Mouse (Mus musculus) bone marrow, adult 2 months (tissue): ENCODE results near the gene Gcnt3. TPM values are rescaled to one million over a fixed set of nuclear protein-coding genes. Genes with fewer than 3 reads are reported as not detected.

Experiments
- H3K27ac ChIP-seq: fragments of 200-500 bp; 2 replicates; pipeline ENCODE4 v1.5.1; 2012; ENCODE audit warnings: low read depth, mild to moderate bottlenecking, control low read depth, inconsistent platforms, low read length; ENCODE audit not compliant: control insufficient read depth, poor library complexity, insufficient read depth
- H3K4me1 ChIP-seq: fragments of 200-500 bp; 2 replicates; pipeline ENCODE4 v1.6.1; 2011; ENCODE audit warnings: low read length; ENCODE audit not compliant: control insufficient read depth, insufficient read depth
- H3K4me3 ChIP-seq: fragments of 200-500 bp; replicated peaks from 2 replicates; pipeline ENCODE3; 2011; ENCODE audit warnings: mild to moderate bottlenecking, low read depth, low read length, control low read depth; ENCODE audit not compliant: control insufficient read depth
- CTCF ChIP-seq: fragments of 200-500 bp; IDR thresholded peaks from 2 replicates; pipeline ENCODE4 v1.5.1; 2011; ENCODE audit warnings: low read length, control low read depth; ENCODE audit not compliant: control insufficient read depth, insufficient read depth
- POLR2A ChIP-seq: fragments of 200-500 bp; IDR thresholded peaks from 2 replicates; pipeline ENCODE4 v1.6.1; 2011; ENCODE audit warnings: low read depth, mild to moderate bottlenecking, control low read depth, low read length, borderline replicate concordance; ENCODE audit not compliant: control insufficient read depth
- WGBS: fragments of 180-500 bp; shearing (Covaris S2); methylation state at CpG from one replicate; pipeline ENCODE4 v1.1.7; 2018; 5-methylcytosine and 5-hydroxymethylcytosine counted together
- polyA plus RNA-seq: library from polyadenylated mRNA; stranded (reverse); fragments of >200 nt; gene quantifications from 2 replicates; pipeline ENCODE4 v1.2.4, GENCODE M21; 2011; ENCODE audit warnings: low replicate concordance; ENCODE audit not compliant: missing spikeins, insufficient read depth, insufficient read length

Gcnt3 gene
- polyA plus RNA-seq, 1 experiment: 0.70 TPM

- TF ChIP-seq POLR2A: no peak
Measured at GRCm38 (mm10) chr9:70049416-70049783, 11.5 kb upstream of the Gcnt3 start.

DNA sequence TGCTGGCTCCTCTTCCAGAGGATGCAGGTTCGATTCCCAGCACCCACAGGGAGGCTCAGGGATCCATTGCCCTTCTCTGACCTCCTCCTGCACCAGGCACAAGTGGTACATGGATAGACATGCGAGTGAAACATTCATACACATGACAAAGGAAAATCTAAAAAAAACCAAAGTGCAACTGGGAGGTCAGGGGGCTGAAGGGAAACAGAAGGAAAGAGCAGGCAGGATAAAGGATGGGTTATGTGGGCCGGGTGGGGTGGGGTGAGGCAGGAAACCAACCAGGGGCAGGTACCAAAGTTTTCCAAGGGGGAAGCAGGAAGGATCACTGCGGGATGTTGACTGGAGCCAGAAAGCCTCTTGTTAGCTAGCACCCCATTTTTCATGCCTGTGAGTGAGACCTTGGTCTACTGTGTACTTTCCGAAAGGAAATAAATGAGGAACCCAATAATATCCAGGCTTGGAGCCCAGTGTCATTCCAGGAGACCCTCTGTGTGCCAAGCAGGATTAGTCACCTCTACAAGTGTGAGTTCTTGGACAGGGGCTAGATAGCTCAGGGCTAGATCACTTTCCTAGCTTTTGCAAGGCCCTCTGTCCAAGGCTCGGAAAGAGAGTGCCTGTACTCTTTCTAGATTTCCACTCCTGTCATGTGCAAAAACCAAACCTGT is 11.0 kb upstream of the Gcnt3 start:
- WGBS: 56% methylated on average over 6 of the region's 6 CpGs
- H3K4me1 ChIP-seq: no peaks in the 10 kb centered on the region; the same call in 1 of the 2 replicates
- H3K27ac ChIP-seq: no peak overlapping the region
- H3K4me3 ChIP-seq: no peak overlapping the region
- no peak for TF ChIP-seq POLR2A
- no peak for TF ChIP-seq CTCF

More at GRCm38 (mm10) chr9:70049416-70049783, 11.5 kb upstream of the Gcnt3 start:
- no peaks in the 10 kb centered on the region for H3K4me1 ChIP-seq
- H3K4me3 ChIP-seq: no peak overlapping the region
- 50% methylated on average over 3 of the region's 3 CpGs for WGBS
- H3K27ac ChIP-seq: no peak overlapping the region

- WGBS: 57% methylated on average over 5 of the region's 5 CpGs
- no peak overlapping the region for H3K27ac ChIP-seq
- no peak overlapping the region for H3K4me3 ChIP-seq
- no peaks in the 10 kb centered on the region; the same call in 1 of the 2 replicates for H3K4me1 ChIP-seq
- TF ChIP-seq CTCF (no peak), POLR2A (no peak)
Measured at GRCm38 (mm10) chr9:70048280-70048679, 10.4 kb upstream of the Gcnt3 start.

DNA sequence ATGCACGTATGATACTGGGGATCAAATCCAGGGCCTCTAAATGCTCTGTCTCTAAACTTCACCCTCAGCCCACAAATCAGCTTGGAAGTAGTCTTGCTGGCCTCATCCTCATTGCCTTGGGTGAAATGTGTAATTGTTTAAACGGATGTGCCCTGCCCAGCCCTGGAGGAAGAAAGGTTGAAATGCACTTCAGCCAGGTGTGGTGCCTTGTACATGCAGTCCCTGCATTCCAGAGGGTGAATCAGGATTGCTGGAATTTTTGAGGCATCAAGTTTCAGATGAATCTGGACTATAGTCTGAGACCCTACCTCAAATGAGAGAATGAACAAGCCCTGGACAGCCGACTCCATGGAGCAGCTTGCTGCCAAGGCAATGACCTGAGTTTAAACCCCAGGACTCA is 10.0 kb upstream of the Gcnt3 start:
- H3K27ac ChIP-seq: no peak overlapping the region
- 87% methylated on average over 3 of the region's 3 CpGs for WGBS

GRCm38 (mm10) chr9:70046255-70046654 is 8.4 kb upstream of the Gcnt3 start:
- Histone ChIP-seq H3K27ac (no peak overlapping the region), H3K4me1 (no peaks in the 10 kb centered on the region; the same call in 1 of the 2 replicates), H3K4me3 (no peak overlapping the region)
- TF ChIP-seq POLR2A (no peak), CTCF (no peak)
- 65% methylated on average over 6 of the region's 6 CpGs for WGBS

More for the DNA sequence above, 10.0 kb upstream of the Gcnt3 start:
- Histone ChIP-seq H3K4me3 (no peak overlapping the region), H3K4me1 (no peaks in the 10 kb centered on the region; the same call in 1 of the 2 replicates)
- TF ChIP-seq POLR2A: no peak
- no peak for TF ChIP-seq CTCF

DNA sequence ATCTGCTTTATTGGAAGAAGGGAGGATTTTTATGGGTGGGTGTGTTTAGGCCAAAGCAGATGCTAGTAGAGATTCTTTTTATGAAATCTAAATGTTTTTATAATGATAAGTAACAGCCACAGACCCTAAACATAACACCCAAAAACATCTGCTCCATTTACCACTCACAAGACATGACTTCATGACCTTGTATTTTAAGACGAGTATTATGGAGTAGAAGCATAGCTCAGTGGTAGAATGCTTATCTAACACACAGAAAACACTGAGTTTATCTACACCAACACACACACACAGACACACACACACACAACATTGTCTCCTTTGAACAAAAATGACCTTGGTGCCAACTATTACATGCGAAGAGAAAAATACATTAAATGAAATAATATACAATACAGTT is 7.0 kb upstream of the Gcnt3 start:
- Histone ChIP-seq H3K4me3 (no peak overlapping the region), H3K27ac (no peak overlapping the region), H3K4me1 (no peaks in the 10 kb centered on the region; the same call in 1 of the 2 replicates)
- WGBS: 60% methylated on average over 2 of the region's 2 CpGs
- TF ChIP-seq CTCF (no peak), POLR2A (no peak)

DNA sequence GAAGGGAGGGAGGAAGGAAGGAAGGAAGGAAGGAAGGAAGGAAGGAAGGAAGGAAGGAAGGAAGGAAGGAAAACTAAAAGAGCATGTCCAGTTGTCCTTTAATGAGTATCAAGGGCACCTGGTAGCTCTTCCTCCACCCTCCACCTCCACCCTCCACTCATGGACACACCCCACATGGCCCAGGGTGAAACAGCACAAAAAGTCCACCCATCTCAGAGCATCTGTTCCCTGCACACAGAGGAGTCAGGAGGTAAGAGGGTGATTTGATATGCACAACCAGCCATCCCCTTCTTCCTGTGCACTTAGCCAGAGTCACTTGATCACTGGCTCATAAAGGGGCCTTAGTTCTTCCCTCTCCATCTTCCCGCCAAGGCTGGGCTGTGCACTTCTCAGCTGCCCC is 5.0 kb upstream of the Gcnt3 start:
- H3K4me1 ChIP-seq: no peaks in the 10 kb centered on the region; the same call in 1 of the 2 replicates
- H3K27ac ChIP-seq: no peak overlapping the region
- H3K4me3 ChIP-seq: no peak overlapping the region
- no peak for TF ChIP-seq CTCF
- TF ChIP-seq POLR2A: no peak
- WGBS: 67% methylated on average over 1 of the region's 1 CpGs

GRCm38 (mm10) chr9:70042137-70042536 is 4.2 kb upstream of the Gcnt3 start:
- WGBS: 90% methylated on average over 4 of the region's 4 CpGs
- TF ChIP-seq CTCF (no peak), POLR2A (no peak)
- H3K4me3 ChIP-seq: no peak overlapping the region
- no peaks in the 10 kb centered on the region; the same call in 1 of the 2 replicates for H3K4me1 ChIP-seq
- H3K27ac ChIP-seq: no peak overlapping the region

- TF ChIP-seq POLR2A (no peak), CTCF (no peak)
- Histone ChIP-seq H3K4me1 (no peaks in the 10 kb centered on the region; the same call in 1 of the 2 replicates), H3K27ac (no peak overlapping the region), H3K4me3 (no peak overlapping the region)
- WGBS: 82% methylated on average over 11 of the region's 11 CpGs
Measured at GRCm38 (mm10) chr9:70040570-70040969, 2.7 kb upstream of the Gcnt3 start.
